Comparison of ENCODE assay signal across 24 mouse cellular contexts in the genomic region with DNA sequence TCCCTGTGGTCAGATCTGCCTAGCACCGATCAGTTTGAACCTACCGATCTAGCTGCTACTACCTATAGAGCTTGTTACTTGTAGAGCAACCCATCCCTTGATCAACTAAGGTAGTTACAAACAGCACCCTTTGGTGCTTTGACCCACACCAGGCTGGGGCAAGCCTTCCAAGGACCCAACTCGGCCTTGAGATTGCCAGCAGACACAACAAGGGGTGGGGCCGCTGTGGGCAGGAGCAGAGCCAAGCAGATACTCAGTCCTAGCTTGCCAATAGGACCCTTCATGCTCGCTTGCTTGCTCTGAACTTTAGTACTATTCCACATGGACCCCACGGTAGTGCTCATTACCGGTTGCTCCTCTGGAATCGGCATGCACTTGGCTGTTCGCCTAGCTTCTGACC. TPM values are rescaled to one million over a fixed set of nuclear protein-coding genes. Genes with fewer than 3 reads are reported as not detected.
DNase-seq lines count a peak whose midpoint lies in the region; ATAC-seq and TF ChIP-seq lines count a peak whose summit lies in the region.
"Had no signal": no experiment of that assay in that cellular context is flagged by ENCODE, and none has a peak within 500 bp of the region (broad histone marks: within the 10 kb centered on the region; RNA-seq: fewer than 3 reads in every experiment).

Gene Hsd17b1 (plus strand): TSS at position 291 of the 400 bp plus-strand sequence.

- WGBS in kidney, postnatal 0 days, result 71% methylated on average over 9 of the region's 9 CpGs
- WGBS in kidney, embryonic 16.5 days, result 72% methylated on average over 9 of the region's 9 CpGs
- WGBS in liver, postnatal 0 days (ENCODE audit: insufficient replicate concordance), result 81% methylated on average over 9 of the region's 9 CpGs

- no peak for TF ChIP-seq EP300 in liver, postnatal 0 days (IDR thresholded peaks at IDR 0.05; ENCODE audit: low read depth)

- no peak within 1 kb of the TSS for H3K27ac ChIP-seq in kidney, postnatal 0 days
- H3K27ac ChIP-seq in kidney, embryonic 16.5 days (ENCODE audit: low read length), result no peak within 1 kb of the TSS
- H3K27ac ChIP-seq in testis, adult 2 months (ENCODE audit: control insufficient read depth, insufficient read depth, low read depth, low read length), result no peak within 1 kb of the TSS
- H3K27ac ChIP-seq in liver, postnatal 0 days (ENCODE audit: low read depth), result no peak within 1 kb of the TSS
- H3K27ac ChIP-seq: embryonic facial prominence, embryonic 12.5 days; forebrain, embryonic 12.5 days; hindbrain, embryonic 15.5 days; limb, embryonic 15.5 days; midbrain, embryonic 12.5 days had no signal

- no peak within 1 kb of the TSS for H3K4me3 ChIP-seq in kidney, postnatal 0 days (replicated peaks; ENCODE audit: low read depth, low read length)
- no peak within 1 kb of the TSS for H3K4me3 ChIP-seq in kidney, embryonic 16.5 days (ENCODE audit: low read length)
- H3K4me3 ChIP-seq in testis, adult 2 months (ENCODE audit: control insufficient read depth, low read depth, low read length), result peak within 1 kb of the TSS; percentile 14; the same call in 1 of the 2 replicates
- no peak within 1 kb of the TSS for H3K4me3 ChIP-seq in liver, postnatal 0 days (ENCODE audit: low read depth, low read length)
- H3K4me3 ChIP-seq: erythroblast, embryonic 14.5 days; forebrain, embryonic 12.5 days; midbrain, embryonic 12.5 days had no signal

- no peak for TF ChIP-seq POLR2A in testis, adult 2 months (IDR thresholded peaks at IDR 0.05; ENCODE audit: control insufficient read depth, low read depth, low read length)

- ATAC-seq in kidney, postnatal 0 days (replicated peaks; ENCODE audit: low FRiP score, low read depth), result no peak
- ATAC-seq in kidney, embryonic 16.5 days (ENCODE audit: low FRiP score, low TSS enrichment), result no peak
- ATAC-seq in liver, postnatal 0 days, result no peak

- H3K27me3 ChIP-seq in kidney, postnatal 0 days (ENCODE audit: insufficient read depth, low read length), result peaks cover 27% of the 10 kb centered on the region
- H3K27me3 ChIP-seq in kidney, embryonic 16.5 days (ENCODE audit: insufficient read depth, low read length), result peaks cover 41% of the 10 kb centered on the region
- no peaks in the 10 kb centered on the region for H3K27me3 ChIP-seq in testis, adult 2 months (ENCODE audit: control insufficient read depth, insufficient read depth, low read length)
- peaks cover 26% of the 10 kb centered on the region for H3K27me3 ChIP-seq in liver, postnatal 0 days (ENCODE audit: insufficient read depth, low read length)

- no peak within 1 kb of the TSS for H3K9ac ChIP-seq in kidney, postnatal 0 days (ENCODE audit: low read depth, low read length)
- no peak within 1 kb of the TSS for H3K9ac ChIP-seq in kidney, embryonic 16.5 days (replicated peaks; ENCODE audit: low read length)
- H3K9ac ChIP-seq in liver, postnatal 0 days (replicated peaks), result no peak within 1 kb of the TSS
- H3K9ac ChIP-seq: embryonic facial prominence, embryonic 12.5 days; forebrain, embryonic 12.5 days; hindbrain, embryonic 15.5 days; limb, embryonic 15.5 days; midbrain, embryonic 12.5 days had no signal

- H3K36me3 ChIP-seq in kidney, postnatal 0 days (ENCODE audit: insufficient read depth, low read length), result no peaks in the 10 kb centered on the region
- H3K36me3 ChIP-seq in kidney, embryonic 16.5 days (ENCODE audit: insufficient read depth, low read length), result no peaks in the 10 kb centered on the region
- H3K36me3 ChIP-seq in testis, adult 2 months (ENCODE audit: control insufficient read depth, insufficient read depth, low read length), result no peaks in the 10 kb centered on the region; the same call in 1 of the 2 replicates
- H3K36me3 ChIP-seq in liver, postnatal 0 days (replicated peaks; ENCODE audit: insufficient read depth, low read length), result peaks cover 8% of the 10 kb centered on the region; the same call in 1 of the 2 replicates
- H3K36me3 ChIP-seq: embryonic facial prominence, embryonic 12.5 days; forebrain, embryonic 12.5 days; hindbrain, embryonic 15.5 days had no signal

- peak; percentile 85 for DNase-seq in heart, adult 11 months
- no peak for DNase-seq in heart, postnatal 36 days
- no peak for DNase-seq in kidney, postnatal 0 days (ENCODE audit: low spot score)
- no peak for DNase-seq in testis, postnatal 10 days (ENCODE audit: low spot score)
- no peak for DNase-seq in liver, postnatal 0 days
- DNase-seq in urinary bladder, postnatal 10 days (ENCODE audit: low spot score), result no peak
- DNase-seq: cerebellum, adult 18-20 months; cerebellum, postnatal 14 days; heart, postnatal 10 days; kidney, adult 2 months; kidney, postnatal 25 days; lung, adult 18-20 months; lung, postnatal 10 days had no signal

- TF ChIP-seq CTCF in kidney, postnatal 0 days (IDR thresholded peaks at IDR 0.05; ENCODE audit: low read depth), result no peak
- no peak for TF ChIP-seq CTCF in testis, adult 2 months (IDR thresholded peaks at IDR 0.05; ENCODE audit: control insufficient read depth, insufficient read depth, insufficient replicate concordance, low read depth, low read length)
- TF ChIP-seq CTCF in liver, postnatal 0 days (IDR thresholded peaks at IDR 0.05; ENCODE audit: low read depth), result no peak

- peaks cover 12% of the 10 kb centered on the region; the same call in 1 of the 2 replicates for H3K4me1 ChIP-seq in kidney, postnatal 0 days (replicated peaks; ENCODE audit: insufficient read depth, low read length)
- peaks cover 8% of the 10 kb centered on the region for H3K4me1 ChIP-seq in kidney, embryonic 16.5 days (ENCODE audit: insufficient read depth, low read length)
- H3K4me1 ChIP-seq in testis, adult 2 months (ENCODE audit: control insufficient read depth, insufficient read depth, low read length), result peaks cover 6% of the 10 kb centered on the region
- H3K4me1 ChIP-seq in liver, postnatal 0 days (ENCODE audit: insufficient read depth), result peaks cover 18% of the 10 kb centered on the region

- H3K4me2 ChIP-seq in kidney, postnatal 0 days (ENCODE audit: low read length), result peak within 1 kb of the TSS; percentile 40; the same call in 1 of the 2 replicates
- H3K4me2 ChIP-seq in kidney, embryonic 16.5 days (replicated peaks; ENCODE audit: low read depth, low read length), result no peak within 1 kb of the TSS
- peak within 1 kb of the TSS; percentile 53 for H3K4me2 ChIP-seq in liver, postnatal 0 days (ENCODE audit: low read depth, low read length)
- H3K4me2 ChIP-seq: midbrain, embryonic 12.5 days had no signal

- intact Hi-C loops in heart, postnatal 36 days (cut with DNase I), result no loop called here

- no peaks in the 10 kb centered on the region for H3K9me3 ChIP-seq in kidney, postnatal 0 days (replicated peaks; ENCODE audit: low read length)
- H3K9me3 ChIP-seq in kidney, embryonic 16.5 days (ENCODE audit: low read length), result no peaks in the 10 kb centered on the region
- no peaks in the 10 kb centered on the region for H3K9me3 ChIP-seq in liver, postnatal 0 days (ENCODE audit: low read length)
- H3K9me3 ChIP-seq: embryonic facial prominence, embryonic 12.5 days; forebrain, embryonic 12.5 days; hindbrain, embryonic 15.5 days; limb, embryonic 15.5 days; midbrain, embryonic 12.5 days had no signal

RNA-seq across cellular contexts. Expression of gene Hsd17b1, which starts in this region (rescaled TPM):
- total RNA-seq in heart, postnatal 36 days (2021), result under 1 TPM; 0.46 to 0.58 TPM
- 0.13 and 0.42 TPM in 2 replicates for polyA plus RNA-seq in kidney, postnatal 0 days (2015; fragmentation: Nextera tagmentation; extraction: Ambion mirVana)
- polyA plus RNA-seq in kidney, embryonic 16.5 days (2015; fragmentation: Nextera tagmentation; extraction: Ambion mirVana), result 0.77 TPM in 1 of 2 replicates, not detected in the other
- polyA plus RNA-seq in testis, adult 2 months (2012; rRNA removed), result 0.66 and 0.88 TPM in 2 replicates
- 0.23 and 0.33 TPM in 2 replicates for polyA plus RNA-seq in liver, postnatal 0 days (2015; fragmentation: Nextera tagmentation; extraction: Ambion mirVana)
- total RNA-seq: gastrocnemius, postnatal 36 days; monocyte, adult 5-6 weeks had no signal
- polyA plus RNA-seq: intestine, embryonic 14.5 days had no signal
